Mouse (Mus musculus): ENCODE measurements around the gene Nrcam. TPM values are rescaled to one million over a fixed set of nuclear protein-coding genes. Genes with fewer than 3 reads are reported as not detected.

Gene Nrcam
- total RNA-seq, 2 experiments from 2014 or later: 515 to 517 TPM

- TF ChIP-seq CTCF (IDR thresholded peaks at IDR 0.05): peak; percentile 58
- H3K4me3 ChIP-seq: no peak overlapping the region
- intact Hi-C loops (cut with DNase I): loop anchor here (2.0 kb wide), 1 partner anchor 245 kb away; no protein-coding TSS in a partner anchor
- H3K27ac ChIP-seq: no peak overlapping the region
- peak in 1 of 2 experiments; percentile 35 for DNase-seq (ENCODE audit: extremely low spot score in 1 of 2, low spot score in 2 of 2)
Measured at GRCm38 (mm10) chr12:44327452-44327851, 1.2 kb upstream of the Nrcam start.

GRCm38 (mm10) chr12:44329316-44330215, 881 bp downstream of the Nrcam start:
- peak; percentile 69 to 74 for DNase-seq (ENCODE audit: extremely low spot score in 1 of 2, low spot score in 2 of 2)
- intact Hi-C loops (cut with DNase I): loop anchor here (2.0 to 5.0 kb wide), 3 partner anchors 49 to 219 kb away; no protein-coding TSS in a partner anchor
- Histone ChIP-seq H3K27ac (peak overlapping the region; percentile 98), H3K4me3 (peak overlapping the region; percentile 74)
- TF ChIP-seq CTCF (IDR thresholded peaks at IDR 0.05): no peak; the same call in 1 of the 2 replicates

- H3K4me3 ChIP-seq: peak overlapping the region; percentile 74
- TF ChIP-seq CTCF (IDR thresholded peaks at IDR 0.05): peak; percentile 10; the same call in 1 of the 2 replicates
- intact Hi-C loops (cut with DNase I): loop anchor here (2.0 to 5.0 kb wide), 2 partner anchors 49 to 122 kb away; no protein-coding TSS in a partner anchor
- peak overlapping the region; percentile 98 for H3K27ac ChIP-seq
- DNase-seq (ENCODE audit: extremely low spot score in 1 of 2, low spot score in 2 of 2): no peak
Measured at GRCm38 (mm10) chr12:44330216-44330719, 1.6 kb downstream of the Nrcam start.

- no peak for DNase-seq (ENCODE audit: extremely low spot score in 1 of 2, low spot score in 2 of 2)
- TF ChIP-seq CTCF (IDR thresholded peaks at IDR 0.05): no peak
- H3K4me3 ChIP-seq: no peak overlapping the region
- intact Hi-C loops (cut with DNase I): no loop called here
- H3K27ac ChIP-seq: peak overlapping the region; percentile 63; the same call in 1 of the 2 replicates
Measured at GRCm38 (mm10) chr12:44337136-44337640, 8.5 kb downstream of the Nrcam start.

- H3K4me3 ChIP-seq: no peak overlapping the region
- intact Hi-C loops (cut with DNase I): no loop called here
- no peak for TF ChIP-seq CTCF (IDR thresholded peaks at IDR 0.05)
- peak overlapping the region; percentile 70 for H3K27ac ChIP-seq
- DNase-seq (ENCODE audit: extremely low spot score in 1 of 2, low spot score in 2 of 2): no peak
Measured at GRCm38 (mm10) chr12:44338195-44338622, 9.5 kb downstream of the Nrcam start.

- intact Hi-C loops (cut with DNase I): loop anchor here (5.0 kb wide), 1 partner anchor 93 kb away; no protein-coding TSS in a partner anchor
- Histone ChIP-seq H3K4me3 (no peak overlapping the region), H3K27ac (no peak overlapping the region)
- DNase-seq (ENCODE audit: extremely low spot score in 1 of 2, low spot score in 2 of 2): no peak
- TF ChIP-seq CTCF (IDR thresholded peaks at IDR 0.05): no peak
Measured at GRCm38 (mm10) chr12:44344075-44344474, 15.4 kb downstream of the Nrcam start.

GRCm38 (mm10) chr12:44345251-44345650, 16.6 kb downstream of the Nrcam start:
- Histone ChIP-seq H3K27ac (no peak overlapping the region), H3K4me3 (no peak overlapping the region)
- TF ChIP-seq CTCF (IDR thresholded peaks at IDR 0.05): no peak
- DNase-seq (ENCODE audit: extremely low spot score in 1 of 2, low spot score in 2 of 2): no peak
- intact Hi-C loops (cut with DNase I): no loop called here

- Histone ChIP-seq H3K27ac (no peak overlapping the region), H3K4me3 (no peak overlapping the region)
- intact Hi-C loops (cut with DNase I): no loop called here
- no peak for TF ChIP-seq CTCF (IDR thresholded peaks at IDR 0.05)
- DNase-seq (ENCODE audit: extremely low spot score in 1 of 2, low spot score in 2 of 2): no peak
Measured at GRCm38 (mm10) chr12:44346143-44346542, 17.5 kb downstream of the Nrcam start.

- Histone ChIP-seq H3K27ac (no peak overlapping the region), H3K4me3 (no peak overlapping the region)
- intact Hi-C loops (cut with DNase I): no loop called here
- TF ChIP-seq CTCF (IDR thresholded peaks at IDR 0.05): no peak
- no peak for DNase-seq (ENCODE audit: extremely low spot score in 1 of 2, low spot score in 2 of 2)
Measured at GRCm38 (mm10) chr12:44355116-44355515, 26.4 kb downstream of the Nrcam start.

- no peak overlapping the region for H3K4me3 ChIP-seq
- H3K27ac ChIP-seq: no peak overlapping the region
- intact Hi-C loops (cut with DNase I): no loop called here
- no peak for DNase-seq (ENCODE audit: extremely low spot score in 1 of 2, low spot score in 2 of 2)
- no peak for TF ChIP-seq CTCF (IDR thresholded peaks at IDR 0.05)
Measured at GRCm38 (mm10) chr12:44357460-44357859, 28.8 kb downstream of the Nrcam start.

- TF ChIP-seq CTCF (IDR thresholded peaks at IDR 0.05): no peak
- intact Hi-C loops (cut with DNase I): no loop called here
Measured at GRCm38 (mm10) chr12:44357881-44358280, 29.2 kb downstream of the Nrcam start.

More at GRCm38 (mm10) chr12:44357881-44358280, 29.2 kb downstream of the Nrcam start:
- Histone ChIP-seq H3K27ac (no peak overlapping the region), H3K4me3 (no peak overlapping the region)
- DNase-seq (ENCODE audit: extremely low spot score in 1 of 2, low spot score in 2 of 2): no peak
